Mouse (Mus musculus): ENCODE results near the gene Msh2.

DNA sequence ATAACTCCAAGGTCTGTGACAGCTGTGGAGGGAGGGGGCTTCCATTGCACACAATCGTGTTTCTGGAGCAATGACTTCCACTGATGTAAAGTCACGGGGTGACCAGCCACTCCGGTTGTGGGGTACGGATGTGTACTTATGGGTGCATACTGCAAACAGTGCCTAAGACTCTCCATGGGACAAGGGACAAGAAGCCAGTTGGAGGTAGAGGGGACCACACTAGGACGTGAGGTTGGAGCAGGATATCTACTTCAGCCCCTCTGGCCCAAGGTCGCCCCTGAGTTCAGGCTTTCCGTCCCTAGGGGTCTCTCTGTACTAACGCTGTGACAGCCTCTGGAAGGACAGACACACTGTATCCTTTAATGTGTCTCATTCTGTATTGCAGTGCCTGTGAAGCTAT is 62.3 kb downstream of the Msh2 start:
- TF ChIP-seq CTCF (IDR thresholded peaks at IDR 0.05; ENCODE audit: low read depth), result no peak
- no peak for TF ChIP-seq EP300 (IDR thresholded peaks at IDR 0.05; ENCODE audit: low read depth)

Data from liver, postnatal 0 days (tissue).